Mouse (Mus musculus) kidney, postnatal 0 days (tissue): Measurements from ENCODE around the gene Fgfr2. TPM values are rescaled to one million over a fixed set of nuclear protein-coding genes. Genes with fewer than 3 reads are reported as not detected.

Experiments used
- ATAC-seq: fragments of 200-750 bp; cut with Nextera tagmentation; replicated peaks from 2 replicates; pipeline ENCODE4 v1.8.0; 2017; ENCODE audit warnings: low read depth, moderate number of reproducible peaks, moderate TSS enrichment, moderate library complexity; ENCODE audit not compliant: low FRiP score
- DNase-seq: peaks from one replicate; pipeline ENCODE4 v3.0.0-alpha.2; 2016; ENCODE audit warnings: low spot score
- H3K27ac ChIP-seq: fragments of 300-500 bp; sonication (generic); 2 replicates; pipeline ENCODE4 v1.5.1; 2014; ENCODE audit warnings: mild to moderate bottlenecking
- H3K27me3 ChIP-seq: fragments of 300-500 bp; sonication (generic); 2 replicates; pipeline ENCODE4 v1.6.1; 2014; ENCODE audit warnings: low read length, mixed read lengths; ENCODE audit not compliant: insufficient read depth
- H3K36me3 ChIP-seq: fragments of 300-500 bp; sonication (generic); 2 replicates; pipeline ENCODE4 v1.6.1; 2014; ENCODE audit warnings: low read length, mixed read lengths; ENCODE audit not compliant: insufficient read depth
- H3K4me1 ChIP-seq: fragments of 300-500 bp; sonication (generic); replicated peaks from 2 replicates; pipeline ENCODE4 v1.6.1; 2014; ENCODE audit warnings: antibody characterized with exemption, low read length, mixed read lengths; ENCODE audit not compliant: insufficient read depth
- H3K4me2 ChIP-seq: fragments of 300-500 bp; sonication (generic); 2 replicates; pipeline ENCODE4 v1.6.1; 2014; ENCODE audit warnings: mild to moderate bottlenecking, low read length, moderate library complexity, mixed read lengths
- H3K4me3 ChIP-seq: fragments of 300-500 bp; sonication (generic); replicated peaks from 2 replicates; pipeline ENCODE4 v1.5.1; 2014; ENCODE audit warnings: low read depth, low read length
- H3K9ac ChIP-seq: fragments of 300-500 bp; sonication (generic); 2 replicates; pipeline ENCODE4 v1.6.1; 2014; ENCODE audit warnings: low read depth, low read length
- H3K9me3 ChIP-seq: fragments of 300-500 bp; sonication (generic); replicated peaks from 2 replicates; pipeline ENCODE4 v1.6.1; 2016; ENCODE audit warnings: low read length, inconsistent platforms, mixed read lengths
- CTCF ChIP-seq: IDR thresholded peaks from 2 replicates; pipeline ENCODE4 v1.5.1; 2016; ENCODE audit warnings: antibody characterized with exemption, low read depth, mild to moderate bottlenecking, moderate library complexity
- WGBS: fragments of 180-500 bp; shearing (Covaris S2); extraction: QIAGEN DNeasy Blood & Tissue Kit; methylation state at CpG from one replicate; pipeline ENCODE4 v1.1.7; 2014; 5-methylcytosine and 5-hydroxymethylcytosine counted together
- polyA plus RNA-seq: library from polyadenylated mRNA; unstranded; fragments of >200 nt; fragmentation: Nextera tagmentation; extraction: Ambion mirVana; gene quantifications from 2 replicates; pipeline ENCODE4 v1.2.1, GENCODE M21; 2015

Gene Fgfr2
- polyA plus RNA-seq, 1 experiment from 2014 or later: 79.8 TPM

DNA sequence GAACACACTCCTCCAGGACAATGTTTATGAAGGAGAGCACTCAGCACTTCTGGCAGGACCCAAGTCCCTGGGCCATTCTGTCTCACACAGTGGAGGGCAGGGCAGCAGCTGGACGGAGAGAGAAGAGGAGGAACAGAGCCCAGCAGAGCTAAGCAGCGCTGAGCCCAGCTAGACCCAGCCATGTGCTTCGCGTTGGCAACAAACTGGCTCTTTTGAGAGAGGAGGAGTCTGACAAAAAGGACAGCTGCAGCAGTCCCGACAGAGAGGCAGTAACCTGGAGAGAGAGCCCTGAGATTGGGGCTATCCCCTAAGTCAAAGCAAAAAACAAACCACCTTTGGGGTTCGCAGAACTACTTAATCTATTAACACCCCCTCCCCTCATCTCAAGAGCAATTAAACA, 312.8 kb downstream of the Fgfr2 start:
- Histone ChIP-seq H3K4me2 (peak overlapping the region; percentile 32; the same call in 1 of the 2 replicates), H3K4me3 (no peak overlapping the region), H3K27me3 (no peaks in the 10 kb centered on the region), H3K4me1 (peaks cover 53% of the 10 kb centered on the region), H3K27ac (peak overlapping the region; percentile 82), H3K9ac (0 out of 2 replicates have a peak overlapping the region, but pooled peaks have one; percentile 14), H3K36me3 (no peaks in the 10 kb centered on the region), H3K9me3 (no peaks in the 10 kb centered on the region)
- ATAC-seq (no peak), DNase-seq (no peak)
- WGBS: 23% methylated on average over 6 of the region's 6 CpGs
- TF ChIP-seq CTCF: no peak

DNA sequence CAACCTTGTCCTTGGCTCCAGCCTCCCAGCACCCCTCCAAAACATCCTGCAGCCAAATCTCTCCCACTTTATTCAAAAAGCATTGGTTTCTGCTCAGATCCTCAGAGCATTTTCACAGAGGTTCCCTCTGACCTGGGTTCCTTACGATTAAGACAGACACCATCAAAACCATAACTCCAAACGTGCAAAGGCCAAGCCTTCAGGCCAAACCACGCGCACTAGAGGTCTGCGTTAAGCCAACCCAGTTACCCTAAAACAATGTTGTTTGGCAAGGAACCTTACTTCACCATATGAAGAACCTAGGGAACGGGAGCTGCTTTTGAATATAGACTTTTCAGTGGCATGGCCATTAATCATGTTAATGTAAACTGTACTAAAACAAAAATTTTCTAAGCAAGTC, 313.4 kb downstream of the Fgfr2 start:
- no peaks in the 10 kb centered on the region for H3K9me3 ChIP-seq
- peak overlapping the region; percentile 32 for H3K4me2 ChIP-seq
- WGBS: 40% methylated on average over 6 of the region's 6 CpGs
- H3K27ac ChIP-seq: peak overlapping the region; percentile 82
- no peak for TF ChIP-seq CTCF
- ATAC-seq (no peak), DNase-seq (no peak)
- H3K36me3 ChIP-seq: no peaks in the 10 kb centered on the region
- H3K9ac ChIP-seq: peak overlapping the region; percentile 14; the same call in 1 of the 2 replicates
- no peaks in the 10 kb centered on the region for H3K27me3 ChIP-seq
- peaks cover 53% of the 10 kb centered on the region for H3K4me1 ChIP-seq
- H3K4me3 ChIP-seq: no peak overlapping the region

DNA sequence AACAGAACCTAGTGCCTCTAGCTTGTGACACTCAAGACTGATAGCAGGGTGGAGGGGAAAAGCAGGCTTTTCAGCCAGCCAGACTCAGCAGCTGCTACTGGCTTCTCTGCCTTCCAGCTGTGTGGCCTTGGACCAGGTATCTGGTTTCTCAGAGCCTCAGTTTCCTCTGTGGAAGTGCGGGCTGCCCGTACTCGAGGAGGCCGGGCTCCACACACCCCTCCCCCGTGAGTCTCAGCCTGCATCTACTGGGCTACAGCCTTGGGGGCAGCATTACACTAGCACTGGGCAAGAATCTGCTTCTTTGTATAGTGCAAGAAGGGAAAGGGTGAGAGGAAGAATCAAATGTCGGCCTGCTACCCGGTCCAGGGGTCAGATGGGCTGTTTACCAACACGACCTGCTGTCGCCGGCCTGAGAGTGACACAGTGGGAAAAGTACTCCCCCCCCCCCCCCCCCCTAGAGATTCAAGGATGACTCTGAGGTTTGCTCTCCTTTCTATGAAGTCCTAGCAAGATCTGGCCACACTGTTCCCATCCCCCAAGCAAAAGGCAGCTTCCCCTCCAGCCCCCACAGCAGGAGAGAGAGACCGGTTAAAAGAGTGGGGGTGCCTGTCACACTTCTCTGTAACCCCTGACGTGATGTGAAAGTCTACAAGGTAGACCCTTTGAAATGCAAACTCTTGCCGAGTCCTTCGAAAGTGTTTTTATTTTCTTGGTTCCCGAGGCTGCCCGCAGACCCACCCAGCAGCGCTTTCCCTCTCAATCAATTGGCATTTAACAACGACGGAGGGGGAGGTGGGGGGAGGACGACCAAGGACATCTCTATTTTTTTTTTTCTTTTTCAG, 314.1 kb downstream of the Fgfr2 start:
- peak; percentile 65 for DNase-seq
- ATAC-seq: no peak
- H3K9me3 ChIP-seq: no peaks in the 10 kb centered on the region

DNA sequence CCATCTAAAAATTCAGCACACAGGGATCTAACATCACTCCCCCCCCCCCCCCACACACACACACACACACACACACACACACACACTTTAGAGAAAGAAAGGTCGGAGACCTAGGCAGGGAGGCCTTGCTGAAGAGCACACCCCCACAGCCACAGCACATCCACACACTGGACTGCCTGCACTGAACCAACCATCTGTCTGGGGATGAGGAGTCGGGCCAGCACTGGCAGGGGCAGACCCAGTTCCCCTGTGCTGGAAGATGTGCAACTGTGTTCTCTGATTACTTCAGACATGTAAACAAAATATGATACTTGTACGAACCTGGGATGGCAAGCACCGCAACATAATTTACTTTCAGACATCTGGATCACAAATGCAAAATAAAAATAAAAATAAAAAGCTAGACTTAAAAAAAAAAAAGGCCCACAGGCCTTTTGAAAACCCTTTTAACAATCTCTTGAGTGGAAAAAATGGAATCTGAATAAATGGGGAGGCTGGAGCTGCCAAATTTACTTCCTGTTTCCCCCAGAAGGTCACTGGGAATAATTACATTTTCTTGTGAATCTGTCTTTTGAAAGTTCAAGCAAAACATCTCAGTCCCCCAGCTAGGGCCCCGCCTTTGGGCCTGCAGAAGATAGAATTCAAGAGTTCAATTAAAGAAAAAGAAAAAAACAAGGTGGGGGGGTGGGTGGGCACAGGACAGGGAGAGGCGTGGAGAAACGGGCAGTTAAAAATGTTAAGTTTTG, 314.9 kb downstream of the Fgfr2 start:
- Histone ChIP-seq H3K9ac (0 out of 2 replicates have a peak overlapping the region, but pooled peaks have one; percentile 35), H3K4me3 (no peak overlapping the region), H3K4me1 (peaks cover 64% of the 10 kb centered on the region), H3K9me3 (no peaks in the 10 kb centered on the region), H3K27ac (peak overlapping the region; percentile 82), H3K27me3 (no peaks in the 10 kb centered on the region), H3K4me2 (peak overlapping the region; percentile 32; the same call in 1 of the 2 replicates), H3K36me3 (no peaks in the 10 kb centered on the region)
- ATAC-seq: no peak
- peak; percentile 69 for DNase-seq
- no peak for TF ChIP-seq CTCF
- WGBS: 40% methylated on average over 7 of the region's 7 CpGs

More for the DNA sequence above, 314.1 kb downstream of the Fgfr2 start:
- Histone ChIP-seq H3K27ac (peak overlapping the region; percentile 82), H3K27me3 (no peaks in the 10 kb centered on the region), H3K36me3 (no peaks in the 10 kb centered on the region), H3K4me1 (peaks cover 58% of the 10 kb centered on the region), H3K4me2 (peak overlapping the region; percentile 32), H3K9ac (0 out of 2 replicates have a peak overlapping the region, but pooled peaks have one; percentile 24), H3K4me3 (no peak overlapping the region)
- peak; percentile 14; the same call in 1 of the 2 replicates for TF ChIP-seq CTCF
- 8% methylated on average over 20 of the region's 20 CpGs for WGBS

DNA sequence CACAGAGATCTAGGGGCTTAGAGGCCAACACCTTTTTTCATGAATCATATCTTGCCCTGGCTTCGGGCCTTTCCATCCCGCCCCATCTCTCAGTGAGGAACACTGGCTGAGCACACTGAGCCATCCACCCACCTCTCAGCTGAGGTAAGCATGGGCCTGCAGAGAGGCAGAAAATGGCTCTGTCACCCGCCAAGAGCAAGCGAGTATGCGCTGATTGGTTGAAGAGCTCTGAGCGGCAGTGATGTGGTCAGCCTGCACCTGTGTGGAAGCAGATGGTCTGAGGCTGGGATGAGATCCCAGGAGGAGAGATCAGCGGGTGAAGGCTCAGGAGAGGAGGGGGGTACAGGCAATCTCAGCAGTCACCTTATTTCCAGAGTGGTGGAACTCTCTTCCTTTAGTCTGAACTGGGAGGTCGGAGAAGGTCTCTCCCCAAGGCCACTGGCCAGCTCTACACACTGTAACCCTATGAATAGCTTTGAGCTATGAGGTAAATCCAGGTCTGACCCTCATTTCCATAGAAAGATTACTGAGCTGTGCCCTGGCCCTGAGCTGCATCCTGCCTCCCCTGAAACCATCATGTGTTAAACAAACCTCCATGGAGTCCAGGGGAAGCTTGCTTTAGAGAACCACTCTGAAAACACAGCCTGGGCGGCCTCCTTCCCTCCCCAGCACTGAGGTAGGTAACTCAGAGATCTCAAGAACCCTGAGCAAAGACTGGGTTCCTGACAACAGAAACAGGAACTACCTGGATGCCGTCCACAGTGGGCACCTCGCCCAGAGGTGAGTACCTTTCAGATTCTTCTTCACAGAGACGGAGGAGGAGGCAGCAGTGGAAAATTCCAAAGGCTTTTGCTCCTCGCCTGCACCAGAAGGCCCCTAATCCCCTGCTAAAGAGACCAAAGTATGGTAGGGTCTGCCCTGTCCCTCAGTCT, 316.0 kb downstream of the Fgfr2 start:
- Histone ChIP-seq H3K9ac (peak overlapping the region; percentile 40; the same call in 1 of the 2 replicates), H3K36me3 (0 out of 2 replicates have a peak, but pooled peaks cover 2% of the 10 kb centered on the region), H3K4me1 (peaks cover 74% of the 10 kb centered on the region), H3K27ac (peak overlapping the region; percentile 82), H3K27me3 (no peaks in the 10 kb centered on the region), H3K4me2 (no peak overlapping the region; the same call in 1 of the 2 replicates), H3K4me3 (no peak overlapping the region), H3K9me3 (no peaks in the 10 kb centered on the region)
- DNase-seq (no peak), ATAC-seq (no peak)
- no peak for TF ChIP-seq CTCF
- 66% methylated on average over 13 of the region's 13 CpGs for WGBS
